Mouse (Mus musculus): ENCODE measurements around the gene Kif26a. TPM values are rescaled to one million over a fixed set of nuclear protein-coding genes. Genes with fewer than 3 reads are reported as not detected.
A peak's percentile ranks its signal among the peaks of the same experiment; 100 is the strongest.

Gene Kif26a
- polyA plus RNA-seq, 1 experiment from 2014 or later = 6.4 TPM

DNA sequence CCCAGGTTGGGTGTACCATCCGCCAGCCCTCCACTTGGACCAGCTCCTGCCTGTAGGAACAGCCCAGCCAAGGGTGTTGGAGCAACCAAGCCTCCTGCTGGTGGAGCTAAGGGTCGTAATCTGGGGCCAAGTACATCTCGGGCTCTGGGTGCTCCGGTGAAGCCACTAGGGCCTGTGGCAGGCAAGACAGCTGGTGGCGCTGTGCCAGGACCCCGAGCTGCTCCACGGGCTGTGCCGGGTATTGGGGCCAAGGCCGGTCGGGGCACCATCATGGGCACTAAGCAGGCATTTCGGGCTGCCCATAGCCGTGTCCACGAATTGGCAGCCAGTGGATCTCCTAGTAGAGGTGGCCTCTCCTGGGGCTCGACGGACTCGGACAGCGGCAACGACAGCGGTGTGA lies 31.7 kb downstream of the Kif26a start:
- WGBS = 94% methylated on average over 19 of the region's 19 CpGs
- Histone ChIP-seq H3K36me3 (peaks cover 77% of the 10 kb centered on the region), H3K27ac (no peak overlapping the region), H3K27me3 (no peaks in the 10 kb centered on the region), H3K9me3 (no peaks in the 10 kb centered on the region), H3K4me2 (replicated peaks) (no peak overlapping the region), H3K4me3 (no peak overlapping the region), H3K9ac (no peak overlapping the region), H3K4me1 (peaks cover 17% of the 10 kb centered on the region)
- ATAC-seq (ENCODE audit: low FRiP score, low read depth) = no peak

GRCm38 (mm10) chr12:112179687-112180086 lies 33.7 kb downstream of the Kif26a start:
- Histone ChIP-seq H3K9me3 (no peaks in the 10 kb centered on the region), H3K27ac (no peak overlapping the region), H3K4me2 (replicated peaks) (no peak overlapping the region), H3K9ac (no peak overlapping the region), H3K27me3 (no peaks in the 10 kb centered on the region), H3K36me3 (peaks cover 60% of the 10 kb centered on the region), H3K4me3 (no peak overlapping the region), H3K4me1 (peaks cover 37% of the 10 kb centered on the region)
- no peak for ATAC-seq (ENCODE audit: low FRiP score, low read depth)
- WGBS = 90% methylated on average over 13 of the region's 13 CpGs

DNA sequence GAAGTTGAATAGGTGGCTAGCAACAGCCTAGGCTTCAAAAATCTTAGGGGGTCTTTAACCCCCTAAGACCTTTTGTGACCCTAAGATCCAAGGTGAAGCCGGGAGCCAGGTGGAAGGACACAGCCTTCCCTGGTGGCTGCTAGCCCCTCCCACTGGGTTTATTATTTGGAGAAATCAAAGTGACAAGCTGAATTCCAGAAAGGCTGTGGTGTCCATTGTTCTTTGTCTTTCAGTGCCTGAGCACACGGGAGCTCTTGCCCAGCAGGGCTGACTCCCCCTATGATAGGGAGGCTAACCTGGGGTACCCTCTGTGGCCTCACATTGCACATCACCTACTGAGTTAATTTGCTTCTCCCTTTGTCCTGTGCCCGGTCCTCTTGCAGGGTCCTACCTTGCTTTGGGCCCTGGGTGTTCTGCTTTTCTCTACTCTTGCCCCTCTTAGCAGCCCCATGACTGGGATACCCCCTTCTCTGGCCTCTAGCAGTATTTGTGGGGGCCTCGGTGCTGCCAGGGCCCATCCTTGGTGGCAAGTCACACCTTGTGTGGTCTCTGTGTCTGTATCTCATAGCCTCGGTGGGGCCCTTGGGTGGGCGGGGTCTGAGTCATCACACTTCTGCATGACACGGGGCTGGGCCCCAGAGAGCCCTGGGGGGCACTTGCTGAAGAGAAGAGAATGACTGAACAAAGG lies 36.1 kb downstream of the Kif26a start:
- Histone ChIP-seq H3K9me3 (no peaks in the 10 kb centered on the region), H3K4me1 (peaks cover 40% of the 10 kb centered on the region), H3K27me3 (no peaks in the 10 kb centered on the region), H3K4me3 (no peak overlapping the region), H3K27ac (no peak overlapping the region), H3K36me3 (peaks cover 37% of the 10 kb centered on the region), H3K9ac (no peak overlapping the region), H3K4me2 (replicated peaks) (no peak overlapping the region)
- peak; percentile 20; the same call in 1 of the 2 replicates for ATAC-seq (ENCODE audit: low FRiP score, low read depth)
- WGBS = 46% methylated on average over 7 of the region's 7 CpGs

DNA sequence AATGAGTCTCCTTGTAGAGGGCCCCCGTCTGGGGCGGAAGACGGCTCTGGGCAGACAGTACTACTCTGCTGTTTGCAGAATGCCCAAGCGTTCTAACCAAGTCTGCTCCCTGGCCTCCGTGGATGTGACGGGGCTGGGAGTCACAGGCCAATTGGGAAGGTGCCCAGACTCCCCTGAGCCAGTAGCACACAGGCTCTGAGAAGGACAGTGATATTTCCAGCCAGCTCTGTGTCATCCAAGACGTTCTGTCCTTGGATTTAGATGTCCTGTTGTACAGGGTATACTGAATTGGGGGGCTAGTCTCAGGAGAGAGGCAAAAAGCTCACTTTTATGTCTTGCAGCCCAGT lies 36.6 kb downstream of the Kif26a start:
- H3K27me3 ChIP-seq = no peaks in the 10 kb centered on the region
- H3K36me3 ChIP-seq = peaks cover 31% of the 10 kb centered on the region
- ATAC-seq (ENCODE audit: low FRiP score, low read depth) = no peak
- H3K4me1 ChIP-seq = peaks cover 40% of the 10 kb centered on the region
- H3K27ac ChIP-seq = no peak overlapping the region
- H3K9ac ChIP-seq = peak overlapping the region; percentile 31; the same call in 1 of the 2 replicates
- H3K4me3 ChIP-seq = no peak overlapping the region
- no peak overlapping the region for H3K4me2 ChIP-seq (replicated peaks)
- no peaks in the 10 kb centered on the region for H3K9me3 ChIP-seq
- WGBS = 47% methylated on average over 7 of the region's 7 CpGs

DNA sequence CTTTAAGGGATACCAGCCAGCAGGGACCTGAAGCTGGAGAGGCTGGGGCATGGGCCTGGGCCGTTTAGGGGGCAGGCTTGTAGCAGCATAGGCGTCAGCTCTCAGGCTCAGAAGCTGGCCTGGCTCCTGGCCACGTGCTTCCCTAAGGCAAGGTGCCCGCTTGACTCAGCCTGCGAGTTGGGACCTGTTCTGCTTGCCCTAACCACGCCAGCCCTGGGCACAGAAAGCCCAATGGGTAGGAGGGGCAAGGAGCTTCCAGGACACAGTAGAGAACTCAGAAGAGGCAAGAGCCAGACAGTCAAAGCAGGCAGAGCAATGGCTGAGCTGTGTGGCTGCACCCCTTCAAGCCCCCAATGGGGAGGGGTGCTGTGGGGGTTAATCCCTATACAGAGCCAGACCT lies 37.7 kb downstream of the Kif26a start:
- Histone ChIP-seq H3K4me1 (peaks cover 40% of the 10 kb centered on the region), H3K9ac (peak overlapping the region; percentile 4; the same call in 1 of the 2 replicates)

GRCm38 (mm10) chr12:112184390-112184789 lies 38.4 kb downstream of the Kif26a start:
- peak overlapping the region; percentile 39; the same call in 1 of the 2 replicates for H3K9ac ChIP-seq
- no peaks in the 10 kb centered on the region for H3K27me3 ChIP-seq
- H3K9me3 ChIP-seq = no peaks in the 10 kb centered on the region
- peaks cover 14% of the 10 kb centered on the region for H3K36me3 ChIP-seq
- H3K4me2 ChIP-seq (replicated peaks) = no peak overlapping the region
- H3K4me1 ChIP-seq = peaks cover 40% of the 10 kb centered on the region
- H3K4me3 ChIP-seq = no peak overlapping the region
- ATAC-seq (ENCODE audit: low FRiP score, low read depth) = peak; percentile 28; the same call in 1 of the 2 replicates
- peak overlapping the region; percentile 67; the same call in 1 of the 2 replicates for H3K27ac ChIP-seq
- WGBS = 26% methylated on average over 3 of the region's 3 CpGs

More for the DNA sequence above, 37.7 kb downstream of the Kif26a start:
- H3K4me2 ChIP-seq (replicated peaks) = no peak overlapping the region
- H3K27me3 ChIP-seq = no peaks in the 10 kb centered on the region
- H3K36me3 ChIP-seq = peaks cover 21% of the 10 kb centered on the region
- ATAC-seq (ENCODE audit: low FRiP score, low read depth) = 0 out of 2 replicates have a peak, but pooled peaks have one; percentile 24
- peak overlapping the region; percentile 67; the same call in 1 of the 2 replicates for H3K27ac ChIP-seq
- H3K4me3 ChIP-seq = no peak overlapping the region
- WGBS = 57% methylated on average over 6 of the region's 6 CpGs
- H3K9me3 ChIP-seq = no peaks in the 10 kb centered on the region

- H3K9me3 ChIP-seq = no peaks in the 10 kb centered on the region
- H3K27ac ChIP-seq = no peak overlapping the region
- no peak overlapping the region for H3K4me3 ChIP-seq
- no peak overlapping the region for H3K4me2 ChIP-seq (replicated peaks)
- no peaks in the 10 kb centered on the region for H3K36me3 ChIP-seq
- H3K9ac ChIP-seq = no peak overlapping the region
- no peak for ATAC-seq (ENCODE audit: low FRiP score, low read depth)
- WGBS = 73% methylated on average over 6 of the region's 6 CpGs
- peaks cover 30% of the 10 kb centered on the region for H3K4me1 ChIP-seq
- H3K27me3 ChIP-seq = no peaks in the 10 kb centered on the region
Measured at GRCm38 (mm10) chr12:112186899-112187298, 40.9 kb downstream of the Kif26a start.

- Histone ChIP-seq H3K36me3 (no peaks in the 10 kb centered on the region), H3K27me3 (0 out of 2 replicates have a peak, but pooled peaks cover 4% of the 10 kb centered on the region), H3K4me3 (no peak overlapping the region), H3K9me3 (no peaks in the 10 kb centered on the region), H3K9ac (no peak overlapping the region), H3K4me1 (peaks cover 14% of the 10 kb centered on the region), H3K27ac (no peak overlapping the region), H3K4me2 (replicated peaks) (no peak overlapping the region)
- WGBS = 36% methylated on average over 6 of the region's 6 CpGs
- ATAC-seq (ENCODE audit: low FRiP score, low read depth) = no peak
Measured at GRCm38 (mm10) chr12:112191753-112192152, 45.7 kb downstream of the Kif26a start.

- H3K9ac ChIP-seq = peak overlapping the region; percentile 39; the same call in 1 of the 2 replicates
Measured at GRCm38 (mm10) chr12:112195019-112195418, 49.0 kb downstream of the Kif26a start.

DNA sequence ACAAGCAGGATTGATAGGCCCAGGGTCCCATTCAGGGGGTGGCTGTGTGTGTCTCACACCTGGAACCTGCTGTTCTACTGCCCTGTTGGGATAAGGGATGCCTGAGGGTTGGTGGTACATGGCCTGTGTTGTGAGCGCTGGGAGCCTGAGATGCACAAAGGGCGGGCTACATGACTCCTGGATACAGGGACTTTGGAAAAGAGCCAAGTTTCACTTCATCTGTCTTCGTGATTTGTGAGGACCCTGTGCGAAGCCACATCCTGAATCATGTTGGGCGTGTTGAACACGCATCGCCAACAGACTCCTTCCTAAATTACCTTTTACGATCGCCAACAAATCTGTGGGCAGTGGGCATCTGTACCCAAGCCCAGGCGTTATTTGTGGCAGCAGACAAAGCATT lies 50.6 kb downstream of the Kif26a start:
- ATAC-seq (ENCODE audit: low FRiP score, low read depth) = no peak
- no peaks in the 10 kb centered on the region for H3K9me3 ChIP-seq
- no peaks in the 10 kb centered on the region for H3K36me3 ChIP-seq
- 74% methylated on average over 10 of the region's 10 CpGs for WGBS
- no peak overlapping the region for H3K4me3 ChIP-seq
- no peak overlapping the region for H3K4me2 ChIP-seq (replicated peaks)
- H3K4me1 ChIP-seq = peaks cover 30% of the 10 kb centered on the region
- no peak overlapping the region for H3K27ac ChIP-seq
- H3K27me3 ChIP-seq = 0 out of 2 replicates have a peak, but pooled peaks cover 7% of the 10 kb centered on the region
- H3K9ac ChIP-seq = no peak overlapping the region

More at GRCm38 (mm10) chr12:112195019-112195418, 49.0 kb downstream of the Kif26a start:
- WGBS = 6% methylated on average over 13 of the region's 13 CpGs
- Histone ChIP-seq H3K9me3 (no peaks in the 10 kb centered on the region), H3K4me1 (peaks cover 25% of the 10 kb centered on the region), H3K27me3 (0 out of 2 replicates have a peak, but pooled peaks cover 4% of the 10 kb centered on the region), H3K4me3 (no peak overlapping the region), H3K27ac (no peak overlapping the region), H3K36me3 (no peaks in the 10 kb centered on the region), H3K4me2 (replicated peaks) (peak overlapping the region; percentile 41)
- ATAC-seq (ENCODE audit: low FRiP score, low read depth) = no peak

DNA sequence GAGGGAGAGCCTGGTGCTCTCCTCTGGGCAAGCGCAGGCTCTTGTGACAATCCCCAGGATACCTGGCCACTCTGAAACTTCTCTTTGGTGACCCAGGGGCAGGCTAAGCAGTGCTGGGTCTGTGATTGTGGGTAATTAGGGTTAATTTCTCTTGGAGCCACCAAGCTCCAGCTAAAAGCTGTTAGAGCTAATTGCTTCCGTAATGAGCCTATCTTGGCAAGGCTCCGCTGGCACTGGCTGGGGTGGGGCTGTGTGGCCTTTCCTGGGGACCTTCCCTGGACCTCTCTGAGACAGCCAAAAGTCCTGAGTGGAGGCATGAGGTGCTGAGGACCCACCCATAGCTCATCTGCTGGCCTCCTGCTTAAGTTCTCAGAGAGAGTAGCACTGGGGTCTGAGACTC lies 53.4 kb downstream of the Kif26a start:
- H3K4me2 ChIP-seq (replicated peaks) = no peak overlapping the region
- no peak overlapping the region for H3K27ac ChIP-seq
- 36% methylated on average over 3 of the region's 3 CpGs for WGBS
- H3K9me3 ChIP-seq = no peaks in the 10 kb centered on the region
- no peak overlapping the region for H3K4me3 ChIP-seq
- H3K4me1 ChIP-seq = peaks cover 30% of the 10 kb centered on the region
- no peak overlapping the region for H3K9ac ChIP-seq
- no peak for ATAC-seq (ENCODE audit: low FRiP score, low read depth)
- no peaks in the 10 kb centered on the region for H3K36me3 ChIP-seq
- 0 out of 2 replicates have a peak, but pooled peaks cover 12% of the 10 kb centered on the region for H3K27me3 ChIP-seq

DNA sequence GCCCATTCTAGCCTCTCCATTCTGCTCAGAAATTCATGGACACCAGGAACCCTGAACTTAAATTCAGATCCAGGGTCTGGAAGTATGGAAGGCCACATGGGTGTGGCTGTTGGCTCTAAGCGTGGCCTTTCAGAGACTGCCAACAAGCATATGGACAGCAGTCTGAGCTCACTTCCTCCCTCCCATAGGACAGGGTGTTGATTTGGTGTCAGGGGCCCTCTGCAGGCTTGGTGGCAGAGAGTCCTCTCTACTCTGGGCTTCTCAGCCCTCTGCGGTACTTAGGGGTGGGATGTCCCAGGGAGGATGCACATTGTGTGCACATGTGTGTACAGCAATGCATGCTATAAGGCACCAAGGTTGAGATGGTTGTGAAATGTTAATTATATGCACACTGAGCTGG lies 54.0 kb downstream of the Kif26a start:
- H3K4me3 ChIP-seq = no peak overlapping the region
- no peak overlapping the region for H3K4me2 ChIP-seq (replicated peaks)
- ATAC-seq (ENCODE audit: low FRiP score, low read depth) = no peak
- peaks cover 26% of the 10 kb centered on the region for H3K4me1 ChIP-seq
- 0 out of 2 replicates have a peak, but pooled peaks cover 12% of the 10 kb centered on the region for H3K27me3 ChIP-seq
- no peak overlapping the region for H3K9ac ChIP-seq
- 67% methylated on average over 2 of the region's 2 CpGs for WGBS
- no peaks in the 10 kb centered on the region for H3K36me3 ChIP-seq
- no peaks in the 10 kb centered on the region for H3K9me3 ChIP-seq
- H3K27ac ChIP-seq = no peak overlapping the region

Measured in limb, embryonic 13.5 days (tissue).